Mouse (Mus musculus): ENCODE measurements around the gene Ccer2. TPM values are rescaled to one million over a fixed set of nuclear protein-coding genes. Genes with fewer than 3 reads are reported as not detected.
A peak's percentile ranks its signal among the peaks of the same experiment; 100 is the strongest.

Gene Ccer2
- polyA plus RNA-seq, 1 experiment, result not detected

GRCm38 (mm10) chr7:28765211-28765610 is 9.2 kb downstream of the Ccer2 start:
- Histone ChIP-seq H3K4me1 (ENCODE audit: control insufficient read depth, insufficient read depth, low read length) (peaks cover 2% of the 10 kb centered on the region), H3K9me3 (replicated peaks; ENCODE audit: control insufficient read depth, insufficient read depth, low read length, poor library complexity, severe bottlenecking) (no peaks in the 10 kb centered on the region), H3K4me3 (ENCODE audit: low read depth, low read length) (peak overlapping the region; percentile 41; the same call in 1 of the 2 replicates), H3K27ac (ENCODE audit: insufficient read depth, low read length) (no peak overlapping the region), H3K27me3 (ENCODE audit: control insufficient read depth, insufficient read depth, low read length, poor library complexity, severe bottlenecking) (no peaks in the 10 kb centered on the region), H3K9ac (ENCODE audit: low read depth, poor library complexity, severe bottlenecking) (peak overlapping the region; percentile 72; the same call in 1 of the 2 replicates), H3K36me3 (ENCODE audit: control insufficient read depth, insufficient read depth, low read length, poor library complexity, severe bottlenecking) (no peaks in the 10 kb centered on the region)
- TF ChIP-seq POLR2A (IDR thresholded peaks at IDR 0.05; ENCODE audit: insufficient read depth, low read length) (no peak), CTCF (IDR thresholded peaks at IDR 0.05; ENCODE audit: low read depth, low read length) (no peak)

GRCm38 (mm10) chr7:28766173-28766879 is 10.4 kb downstream of the Ccer2 start, which contains the start of gene Sirt2:
Sirt2 (plus strand) TSS chr7:28766735.
- TF ChIP-seq EP300 (IDR thresholded peaks at IDR 0.05; ENCODE audit: insufficient read depth, low read depth, low read length), result no peak
- TF ChIP-seq CTCF (IDR thresholded peaks at IDR 0.05; ENCODE audit: low read depth, low read length), result no peak
- no peak for TF ChIP-seq POLR2A (IDR thresholded peaks at IDR 0.05; ENCODE audit: insufficient read depth, low read length)
- H3K9ac ChIP-seq (ENCODE audit: low read depth, poor library complexity, severe bottlenecking), result peak within 1 kb of the TSS; percentile 72
- no peaks in the 10 kb centered on the region for H3K27me3 ChIP-seq (ENCODE audit: control insufficient read depth, insufficient read depth, low read length, poor library complexity, severe bottlenecking)
- peaks cover 2% of the 10 kb centered on the region for H3K4me1 ChIP-seq (ENCODE audit: control insufficient read depth, insufficient read depth, low read length)
- peak within 1 kb of the TSS; percentile 91 for H3K4me3 ChIP-seq (ENCODE audit: low read depth, low read length)
- H3K36me3 ChIP-seq (ENCODE audit: control insufficient read depth, insufficient read depth, low read length, poor library complexity, severe bottlenecking), result no peaks in the 10 kb centered on the region
- H3K27ac ChIP-seq (ENCODE audit: insufficient read depth, low read length), result no peak within 1 kb of the TSS
- H3K9me3 ChIP-seq (replicated peaks; ENCODE audit: control insufficient read depth, insufficient read depth, low read length, poor library complexity, severe bottlenecking), result no peaks in the 10 kb centered on the region

GRCm38 (mm10) chr7:28766910-28767309 is 10.9 kb downstream of the Ccer2 start:
- H3K9ac ChIP-seq (ENCODE audit: low read depth, poor library complexity, severe bottlenecking), result peak overlapping the region; percentile 65
- H3K27me3 ChIP-seq (ENCODE audit: control insufficient read depth, insufficient read depth, low read length, poor library complexity, severe bottlenecking), result no peaks in the 10 kb centered on the region
- H3K4me1 ChIP-seq (ENCODE audit: control insufficient read depth, insufficient read depth, low read length), result peaks cover 2% of the 10 kb centered on the region
- H3K9me3 ChIP-seq (replicated peaks; ENCODE audit: control insufficient read depth, insufficient read depth, low read length, poor library complexity, severe bottlenecking), result no peaks in the 10 kb centered on the region
- no peak overlapping the region for H3K27ac ChIP-seq (ENCODE audit: insufficient read depth, low read length)
- TF ChIP-seq CTCF (IDR thresholded peaks at IDR 0.05; ENCODE audit: low read depth, low read length) (no peak), POLR2A (IDR thresholded peaks at IDR 0.05; ENCODE audit: insufficient read depth, low read length) (no peak), EP300 (IDR thresholded peaks at IDR 0.05; ENCODE audit: insufficient read depth, low read depth, low read length) (no peak)
- peak overlapping the region; percentile 60 for H3K4me3 ChIP-seq (ENCODE audit: low read depth, low read length)
- no peaks in the 10 kb centered on the region for H3K36me3 ChIP-seq (ENCODE audit: control insufficient read depth, insufficient read depth, low read length, poor library complexity, severe bottlenecking)

GRCm38 (mm10) chr7:28767462-28767965 is 11.5 kb downstream of the Ccer2 start, which contains the start of gene Nfkbib:
Nfkbib (minus strand) TSS chr7:28767512.
- Histone ChIP-seq H3K36me3 (ENCODE audit: control insufficient read depth, insufficient read depth, low read length, poor library complexity, severe bottlenecking) (no peaks in the 10 kb centered on the region), H3K4me3 (ENCODE audit: low read depth, low read length) (peak within 1 kb of the TSS; percentile 60), H3K27me3 (ENCODE audit: control insufficient read depth, insufficient read depth, low read length, poor library complexity, severe bottlenecking) (no peaks in the 10 kb centered on the region), H3K9ac (ENCODE audit: low read depth, poor library complexity, severe bottlenecking) (peak within 1 kb of the TSS; percentile 72), H3K4me1 (ENCODE audit: control insufficient read depth, insufficient read depth, low read length) (peaks cover 2% of the 10 kb centered on the region), H3K9me3 (replicated peaks; ENCODE audit: control insufficient read depth, insufficient read depth, low read length, poor library complexity, severe bottlenecking) (no peaks in the 10 kb centered on the region), H3K27ac (ENCODE audit: insufficient read depth, low read length) (no peak within 1 kb of the TSS)
- TF ChIP-seq EP300 (IDR thresholded peaks at IDR 0.05; ENCODE audit: insufficient read depth, low read depth, low read length), result no peak
- no peak for TF ChIP-seq CTCF (IDR thresholded peaks at IDR 0.05; ENCODE audit: low read depth, low read length)
- no peak for TF ChIP-seq POLR2A (IDR thresholded peaks at IDR 0.05; ENCODE audit: insufficient read depth, low read length)

GRCm38 (mm10) chr7:28769414-28769958 is 13.5 kb downstream of the Ccer2 start:
- Histone ChIP-seq H3K9ac (ENCODE audit: low read depth, poor library complexity, severe bottlenecking) (no peak overlapping the region), H3K27me3 (ENCODE audit: control insufficient read depth, insufficient read depth, low read length, poor library complexity, severe bottlenecking) (no peaks in the 10 kb centered on the region), H3K27ac (ENCODE audit: insufficient read depth, low read length) (no peak overlapping the region), H3K36me3 (ENCODE audit: control insufficient read depth, insufficient read depth, low read length, poor library complexity, severe bottlenecking) (no peaks in the 10 kb centered on the region), H3K4me3 (ENCODE audit: low read depth, low read length) (no peak overlapping the region), H3K4me1 (ENCODE audit: control insufficient read depth, insufficient read depth, low read length) (peaks cover 2% of the 10 kb centered on the region), H3K9me3 (replicated peaks; ENCODE audit: control insufficient read depth, insufficient read depth, low read length, poor library complexity, severe bottlenecking) (no peaks in the 10 kb centered on the region)
- TF ChIP-seq POLR2A (IDR thresholded peaks at IDR 0.05; ENCODE audit: insufficient read depth, low read length) (no peak), EP300 (IDR thresholded peaks at IDR 0.05; ENCODE audit: insufficient read depth, low read depth, low read length) (no peak), CTCF (IDR thresholded peaks at IDR 0.05; ENCODE audit: low read depth, low read length) (no peak)

- no peaks in the 10 kb centered on the region for H3K36me3 ChIP-seq (ENCODE audit: control insufficient read depth, insufficient read depth, low read length, poor library complexity, severe bottlenecking)
- H3K27ac ChIP-seq (ENCODE audit: insufficient read depth, low read length), result no peak overlapping the region
- no peak overlapping the region for H3K4me3 ChIP-seq (ENCODE audit: low read depth, low read length)
- TF ChIP-seq POLR2A (IDR thresholded peaks at IDR 0.05; ENCODE audit: insufficient read depth, low read length), result no peak
- TF ChIP-seq EP300 (IDR thresholded peaks at IDR 0.05; ENCODE audit: insufficient read depth, low read depth, low read length), result no peak
- TF ChIP-seq CTCF (IDR thresholded peaks at IDR 0.05; ENCODE audit: low read depth, low read length), result no peak
- H3K4me1 ChIP-seq (ENCODE audit: control insufficient read depth, insufficient read depth, low read length), result peaks cover 2% of the 10 kb centered on the region
- H3K27me3 ChIP-seq (ENCODE audit: control insufficient read depth, insufficient read depth, low read length, poor library complexity, severe bottlenecking), result no peaks in the 10 kb centered on the region
- H3K9ac ChIP-seq (ENCODE audit: low read depth, poor library complexity, severe bottlenecking), result no peak overlapping the region
- no peaks in the 10 kb centered on the region for H3K9me3 ChIP-seq (replicated peaks; ENCODE audit: control insufficient read depth, insufficient read depth, low read length, poor library complexity, severe bottlenecking)
These were observed 14.3 kb downstream of the Ccer2 start for GRCm38 (mm10) chr7:28770309-28770708.
